Mouse (Mus musculus): Measurements from ENCODE around the gene Kcnc2.

Gene Kcnc2

DNA sequence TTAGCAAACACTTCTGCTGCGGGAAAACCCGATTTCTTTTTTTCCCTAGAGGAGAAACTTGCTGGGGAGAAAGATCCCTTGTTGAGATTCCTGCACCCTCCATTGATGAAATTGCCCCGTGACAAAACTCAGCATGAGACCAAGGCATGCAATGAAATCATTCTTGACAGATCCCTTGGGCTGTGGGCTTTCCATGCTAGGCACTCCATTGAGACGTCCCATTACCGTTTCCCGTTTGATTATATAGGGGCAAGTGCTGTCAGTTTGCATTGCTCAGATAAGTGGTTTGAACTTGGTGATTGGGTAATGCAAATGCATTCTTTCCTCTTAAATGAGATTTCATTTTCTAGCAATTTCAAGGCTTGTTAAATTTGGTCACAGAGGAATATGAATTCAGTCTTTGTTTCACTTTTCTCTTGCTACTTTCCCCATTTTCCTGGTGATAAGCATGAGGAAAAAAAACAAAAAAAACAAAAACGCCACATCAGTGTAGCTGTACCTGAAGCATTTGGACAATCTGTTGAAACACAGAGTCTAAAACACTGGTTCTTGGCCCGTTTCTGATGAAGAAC is 123.6 kb downstream of the Kcnc2 start:
- DNase-seq (ENCODE audit: low read depth in 2 of 2, low spot score in 2 of 2): no peak

DNA sequence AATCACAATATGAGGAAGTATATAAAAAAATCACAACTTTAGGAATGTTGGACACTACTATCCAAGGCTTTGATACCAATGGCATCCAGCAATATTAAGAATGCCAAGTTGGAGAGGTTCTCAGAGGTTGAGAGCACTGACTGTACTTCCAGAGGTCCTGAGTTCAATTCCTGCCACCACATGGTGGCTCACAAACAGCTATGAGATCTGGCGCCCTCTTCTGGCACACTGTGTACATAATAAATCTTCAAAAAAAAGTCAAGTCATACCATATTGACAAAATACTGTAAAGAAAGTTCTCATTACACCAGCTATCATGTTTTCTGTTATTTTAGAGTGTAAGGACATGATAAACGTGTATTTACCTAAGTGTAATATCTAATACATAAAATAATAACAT is 126.3 kb downstream of the Kcnc2 start:
- no peak for DNase-seq (ENCODE audit: low read depth in 2 of 2, low spot score in 2 of 2)

- DNase-seq (ENCODE audit: low read depth in 2 of 2, low spot score in 2 of 2): no peak
Measured at GRCm38 (mm10) chr10:112400591-112401404, 129.9 kb downstream of the Kcnc2 start.

DNA sequence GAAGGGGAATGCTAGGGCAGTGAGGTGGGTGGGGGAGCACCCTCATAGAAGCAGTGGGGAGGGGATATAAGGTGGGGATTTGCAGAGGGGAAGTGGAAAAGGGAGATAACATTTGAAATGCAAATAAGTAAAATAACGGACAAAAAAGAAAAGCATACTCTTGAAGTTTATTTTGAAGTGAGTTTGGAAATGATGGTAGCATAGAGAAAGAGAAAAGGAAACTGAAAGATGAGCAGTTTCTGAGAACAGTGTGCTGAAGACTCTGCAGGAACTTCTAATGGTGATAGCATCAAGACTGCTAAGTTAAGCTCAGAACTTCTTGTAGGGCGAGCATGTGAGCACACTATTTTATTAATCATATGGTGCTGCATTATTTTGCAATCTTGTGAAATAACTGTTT is 138.6 kb downstream of the Kcnc2 start:
- no peak for DNase-seq (ENCODE audit: low read depth in 2 of 2, low spot score in 2 of 2)

DNA sequence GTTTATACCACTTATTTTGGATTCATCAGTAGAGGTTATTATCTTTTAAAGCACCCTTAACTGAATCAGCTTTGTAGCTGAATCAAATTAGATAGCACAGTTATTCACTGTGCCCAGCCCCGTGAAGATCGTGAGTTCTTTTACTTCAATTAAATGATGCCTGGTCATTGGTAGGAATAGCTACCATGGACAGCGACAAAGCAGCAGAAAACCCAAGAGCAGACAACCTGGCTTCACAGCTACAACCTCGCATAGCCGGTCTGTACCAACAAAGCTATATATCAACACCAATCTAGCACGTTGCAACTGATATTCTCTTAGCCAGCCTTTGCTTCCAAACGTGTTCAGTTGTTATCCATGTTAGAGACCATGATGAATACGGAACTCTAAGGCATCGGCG is 152.4 kb downstream of the Kcnc2 start:
- no peak for DNase-seq (ENCODE audit: low read depth in 2 of 2, low spot score in 2 of 2)

DNA sequence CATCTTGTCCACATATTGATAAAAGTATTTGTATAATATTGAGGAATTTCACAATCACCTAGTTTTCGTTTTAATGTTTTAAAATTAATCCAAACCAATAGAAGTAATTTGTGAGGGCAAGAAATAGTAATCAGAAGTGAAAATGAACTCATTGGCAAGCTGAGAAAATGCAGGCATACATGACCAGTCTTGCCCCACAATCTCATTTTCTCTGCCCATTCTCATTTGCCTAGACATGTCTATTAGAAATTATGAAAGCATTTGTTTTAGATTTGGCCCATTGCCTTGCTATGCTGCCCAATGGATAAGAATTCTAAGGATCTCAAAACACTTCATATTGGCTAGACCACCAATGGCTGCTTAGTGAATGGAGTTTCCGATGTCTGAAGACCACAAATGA is 166.0 kb downstream of the Kcnc2 start:
- DNase-seq (ENCODE audit: low read depth in 2 of 2, low spot score in 2 of 2): no peak

DNA sequence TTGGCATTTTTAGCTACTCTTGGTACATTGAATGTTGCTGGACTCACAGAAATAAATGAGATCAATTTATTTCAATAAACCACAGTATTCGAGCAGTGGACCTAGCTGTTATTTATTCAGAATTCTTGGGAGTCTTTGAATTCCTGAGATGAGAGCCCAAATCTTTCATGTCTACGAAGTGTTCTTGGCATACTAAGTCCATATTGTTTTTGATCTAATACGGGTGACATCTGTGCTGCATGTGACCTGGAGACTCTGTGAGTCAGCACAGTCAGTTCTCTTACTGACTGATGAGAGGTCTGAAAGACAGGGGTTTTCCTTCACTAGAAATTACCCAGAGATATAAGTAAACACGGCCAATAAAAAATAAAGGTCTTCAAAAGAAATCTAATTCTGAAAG is 173.7 kb downstream of the Kcnc2 start:
- DNase-seq (ENCODE audit: low read depth in 2 of 2, low spot score in 2 of 2): no peak

GRCm38 (mm10) chr10:112450910-112451309 is 180.0 kb downstream of the Kcnc2 start:
- DNase-seq (ENCODE audit: low read depth in 2 of 2, low spot score in 2 of 2): no peak

GRCm38 (mm10) chr10:112468689-112469384 is 197.9 kb downstream of the Kcnc2 start:
- no peak for DNase-seq (ENCODE audit: low read depth in 2 of 2, low spot score in 2 of 2)

DNA sequence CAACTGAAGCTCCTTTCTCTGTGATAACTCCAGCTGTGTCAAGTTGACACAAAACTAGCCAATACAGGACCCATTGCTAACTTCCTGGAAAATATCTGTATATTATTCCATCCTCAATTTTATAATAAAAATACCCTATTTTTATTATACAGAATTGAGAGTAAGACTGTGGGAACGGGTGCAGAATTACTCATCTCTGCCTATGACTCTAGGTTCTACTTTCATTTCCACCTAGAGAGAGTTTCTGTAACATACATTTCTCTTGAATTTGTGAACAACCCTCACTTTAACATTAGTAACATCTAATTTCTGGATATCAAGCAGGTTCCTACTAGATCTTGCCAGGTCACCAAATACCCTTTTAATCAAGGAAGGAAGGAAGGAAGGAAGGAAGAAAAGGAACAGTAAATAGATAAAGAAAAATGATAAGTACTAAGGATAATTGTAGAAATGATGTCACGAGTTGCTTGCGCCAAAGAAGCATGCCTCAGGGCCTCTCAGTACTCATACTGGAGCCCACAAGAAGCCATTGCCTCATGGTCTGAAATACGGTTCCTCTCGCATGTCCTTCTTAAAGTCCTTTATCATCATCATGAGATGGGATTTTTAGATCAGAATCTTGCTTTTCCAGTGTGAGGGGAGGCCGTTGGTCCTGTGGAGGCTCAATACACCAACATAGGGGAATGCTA is 203.3 kb downstream of the Kcnc2 start:
- DNase-seq (ENCODE audit: low read depth in 2 of 2, low spot score in 2 of 2): no peak

- DNase-seq (ENCODE audit: low read depth in 2 of 2, low spot score in 2 of 2): no peak
Measured at GRCm38 (mm10) chr10:112481461-112481860, 210.5 kb downstream of the Kcnc2 start.

DNA sequence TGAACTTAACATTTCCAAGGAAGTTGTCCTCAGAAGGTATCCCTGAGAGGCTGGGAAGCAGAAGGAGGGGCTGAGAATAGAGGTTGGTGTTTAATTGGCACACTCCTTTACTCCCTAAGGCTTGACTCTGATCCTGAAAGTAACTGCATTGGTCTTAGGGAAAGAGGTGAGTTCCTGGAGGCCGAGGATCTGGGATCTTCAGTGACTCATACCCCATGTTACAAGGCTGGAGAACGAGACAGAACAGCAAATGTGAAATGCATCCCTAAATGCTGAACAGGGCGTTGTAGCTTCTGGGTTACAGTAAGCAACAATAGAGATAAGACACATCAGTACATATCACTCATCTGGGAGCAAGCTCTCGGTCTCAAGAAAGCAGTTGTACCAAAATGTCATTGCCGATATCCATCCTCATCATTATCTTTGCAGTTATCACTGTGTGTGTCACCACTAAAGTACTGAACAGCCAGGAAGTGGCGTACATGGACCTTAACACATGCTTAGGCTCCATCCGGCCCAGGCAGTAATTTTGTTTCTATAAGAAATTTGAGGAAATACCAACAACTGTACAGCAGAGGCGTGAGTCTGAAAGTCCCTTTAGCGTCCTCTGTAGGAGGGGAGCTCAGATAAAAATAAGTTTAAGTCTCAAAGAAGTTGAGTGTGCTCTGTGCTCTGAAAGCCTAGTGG is 211.1 kb downstream of the Kcnc2 start:
- no peak for DNase-seq (ENCODE audit: low read depth in 2 of 2, low spot score in 2 of 2)

DNA sequence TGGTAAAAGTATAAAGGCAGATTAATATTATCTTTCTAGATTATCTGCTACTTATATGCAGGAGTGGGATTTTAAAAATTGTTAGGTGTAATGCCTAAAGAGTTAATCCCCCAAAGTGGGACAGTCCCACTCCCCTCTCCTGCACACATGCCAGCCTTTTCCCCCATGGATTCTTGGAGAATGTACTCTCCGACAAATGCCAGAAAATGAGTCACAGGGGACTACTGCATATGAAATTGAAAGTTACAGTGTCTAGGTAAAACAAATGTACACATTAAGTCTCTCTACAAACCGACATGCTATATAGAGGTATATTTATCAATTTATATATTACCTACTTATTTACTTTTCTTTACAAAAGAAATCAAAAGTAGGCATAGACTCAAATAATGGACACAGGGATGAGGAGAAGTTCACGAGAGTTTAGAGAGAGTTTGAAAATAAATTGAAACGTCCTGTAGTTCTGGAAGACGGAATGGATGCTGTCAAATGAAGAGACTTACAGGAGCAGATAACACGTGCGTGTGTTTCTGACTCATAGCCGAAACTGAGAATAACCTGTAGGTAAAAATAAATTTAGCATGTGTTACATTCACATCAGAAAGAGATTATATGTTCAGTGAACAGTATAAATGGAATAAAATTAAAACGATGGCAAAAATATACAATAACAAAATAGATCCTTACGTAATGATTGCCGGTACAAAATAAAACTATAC is 213.6 kb downstream of the Kcnc2 start:
- DNase-seq (ENCODE audit: low read depth in 2 of 2, low spot score in 2 of 2): no peak

- no peak for DNase-seq (ENCODE audit: low read depth in 2 of 2, low spot score in 2 of 2)
Measured at GRCm38 (mm10) chr10:112485819-112486218, 214.9 kb downstream of the Kcnc2 start.

DNA sequence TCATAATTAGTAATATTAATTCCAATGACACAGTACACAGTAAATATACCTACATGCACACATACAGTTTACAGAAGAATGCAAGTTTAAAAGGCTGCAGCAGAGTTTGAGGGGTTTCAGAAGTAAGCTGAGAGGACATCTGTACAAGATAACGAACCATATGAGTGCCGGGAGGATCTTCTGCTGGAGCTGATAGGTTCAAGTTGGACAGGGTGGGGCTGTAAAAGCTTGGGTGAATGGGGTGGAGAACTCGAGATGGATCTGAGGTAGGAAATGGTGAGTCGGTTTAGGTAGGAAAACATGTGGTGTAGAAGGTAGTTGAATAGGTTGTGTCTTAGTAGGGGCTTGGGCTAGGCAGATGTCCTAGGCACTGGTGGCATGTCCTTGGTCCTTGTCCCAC is 217.8 kb downstream of the Kcnc2 start:
- no peak for DNase-seq (ENCODE audit: low read depth in 2 of 2, low spot score in 2 of 2)

Data from CD8-positive naive resting alpha-beta T cell, adult 2 months (primary cell).